Mouse (Mus musculus): Measurements from ENCODE around the gene Gsdma3. TPM values are rescaled to one million over a fixed set of nuclear protein-coding genes. Genes with fewer than 3 reads are reported as not detected.

Gsdma3 gene
- not detected in 2 replicates for polyA plus RNA-seq (2012; rRNA removed)

GRCm38 (mm10) chr11:98625611-98626410 is at the start of gene Gsdma3, which contains the start of gene Gm12355:
TSS of gene Gsdma3 (plus strand) at chr11:98626360.
TSS of gene Gm12355 (minus strand) at chr11:98625661.

DNA sequence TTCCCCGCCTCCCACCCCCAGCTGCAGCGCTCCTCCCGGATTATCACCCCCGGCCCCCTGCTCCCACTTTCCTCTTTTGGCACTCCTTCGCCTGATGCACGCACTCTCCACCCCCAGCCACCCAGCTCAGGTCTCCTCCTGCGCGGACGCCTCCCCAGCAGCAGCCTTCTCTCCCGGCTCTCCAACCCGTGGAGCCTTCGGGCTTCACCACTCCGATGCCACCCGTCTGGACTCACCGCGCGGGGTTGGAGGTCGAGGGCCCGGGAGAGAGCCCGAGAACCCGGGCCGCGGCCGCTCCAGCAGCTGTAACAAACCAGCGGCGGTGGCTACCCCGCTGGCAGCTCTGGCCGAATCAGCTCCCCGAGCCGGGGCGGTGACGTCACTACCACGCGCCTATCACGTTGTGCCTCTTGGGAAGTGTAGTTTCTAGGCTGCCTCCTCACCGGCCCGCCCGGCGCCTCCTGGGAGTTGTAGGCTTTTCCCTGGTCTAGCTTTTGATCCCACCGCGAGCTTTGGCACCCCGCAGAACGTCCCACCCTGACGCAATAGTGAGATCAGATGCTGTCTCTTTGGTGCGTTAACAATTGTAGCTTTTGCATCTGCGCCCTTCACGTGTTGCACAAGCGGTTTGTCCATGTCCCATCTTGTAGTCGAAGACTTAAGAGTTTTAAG is 39.1 kb upstream of the Gsdma3 start, which contains the start of gene Ormdl3:
TSS of gene Ormdl3 (minus strand) at position 477 of the 672 bp plus-strand sequence.

GRCm38 (mm10) chr11:98597991-98598390 is 28.2 kb upstream of the Gsdma3 start, which contains the start of gene Lrrc3c:
TSS of gene Lrrc3c (plus strand) at chr11:98598291.

DNA sequence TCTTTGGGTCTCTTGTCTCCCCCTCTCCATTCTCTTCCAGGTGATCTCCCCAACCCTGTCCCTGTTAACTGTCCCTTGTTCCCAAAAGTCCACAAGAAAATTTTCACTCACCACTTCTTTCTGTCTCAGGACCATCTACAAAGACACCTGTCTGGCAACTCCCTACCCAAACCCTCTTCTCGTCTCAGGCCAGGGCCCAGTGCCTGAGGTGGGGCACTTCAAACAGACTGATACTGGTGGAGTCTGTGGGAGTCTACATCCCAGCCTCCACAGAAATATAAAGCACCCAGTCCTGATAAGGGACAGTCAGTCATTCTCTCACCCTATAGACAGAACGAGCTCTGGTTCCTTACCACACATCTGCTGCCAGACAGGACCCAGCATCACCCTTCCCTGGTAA is 20.3 kb downstream of the Gsdma3 start, which contains the start of gene Gsdma2:
TSS of gene Gsdma2 (plus strand) at position 301 of the 400 bp plus-strand sequence.

DNA sequence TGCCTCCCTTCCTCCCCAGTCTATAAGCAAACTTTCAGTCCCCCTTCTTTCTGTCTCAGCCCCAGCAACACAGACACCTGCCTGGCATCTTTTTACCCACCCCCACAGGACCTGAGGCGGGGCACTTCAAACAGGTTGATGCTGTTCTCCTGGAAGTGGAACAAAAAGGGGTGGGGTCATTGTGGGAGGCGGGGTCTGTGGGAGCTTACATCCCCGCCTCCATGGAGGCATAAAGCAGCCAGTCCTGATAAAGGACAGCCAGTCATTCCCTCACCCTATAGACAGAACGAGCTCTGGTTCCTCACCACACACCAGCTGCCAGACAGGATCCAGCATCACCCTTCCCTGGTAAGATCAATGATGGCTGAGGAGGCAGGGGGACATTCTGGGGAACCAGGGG is 37.9 kb downstream of the Gsdma3 start, which contains the start of gene Gsdma:
TSS of gene Gsdma (plus strand) at position 261 of the 400 bp plus-strand sequence.

DNA sequence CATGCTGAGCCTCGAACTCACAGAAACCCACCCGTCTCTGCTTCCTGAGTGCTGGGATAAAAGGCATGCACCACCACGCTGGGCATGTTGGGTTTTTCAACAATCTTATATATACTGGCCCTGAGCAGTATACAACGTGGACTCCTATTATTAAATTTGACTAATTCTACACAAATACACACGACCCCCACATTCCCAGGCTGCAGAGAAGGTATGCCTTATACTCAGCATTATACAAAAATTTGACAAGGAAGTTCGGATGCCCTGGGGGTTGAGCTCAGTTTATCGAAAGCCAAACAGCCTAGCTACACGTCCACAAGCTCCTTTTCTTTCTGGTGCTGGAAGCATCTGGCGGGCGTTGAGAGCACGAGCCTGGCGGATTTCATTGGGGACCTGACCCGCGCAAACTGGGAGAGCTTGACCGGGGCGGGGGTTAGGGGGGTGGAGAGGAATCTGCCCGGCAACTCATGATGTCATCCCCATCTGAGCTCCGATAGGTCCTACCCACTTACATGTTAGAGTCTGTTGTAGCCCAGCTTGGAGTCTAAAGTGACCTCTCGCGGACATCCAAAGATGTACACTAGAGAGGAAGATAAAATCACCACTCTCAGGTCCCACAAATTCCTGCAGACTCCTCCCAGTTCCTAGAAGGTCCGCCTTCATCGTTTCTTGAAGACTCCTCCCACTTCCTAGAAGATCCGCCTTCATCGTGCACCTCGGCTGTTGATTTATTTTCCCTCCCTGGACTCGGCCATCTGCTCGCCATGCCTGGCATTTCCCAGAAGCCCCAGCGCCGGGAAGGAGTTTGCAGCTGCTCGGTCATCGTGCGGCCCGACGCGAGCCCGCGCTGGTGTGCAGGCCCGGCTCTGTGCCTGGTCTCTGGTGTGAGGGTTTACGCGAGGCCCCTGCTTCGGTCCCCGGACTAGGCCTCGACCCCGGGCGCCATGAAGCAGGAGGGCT is 55.9 kb downstream of the Gsdma3 start, which contains the start of gene Psmd3:
TSS of gene Psmd3 (plus strand) at position 769 of the 960 bp plus-strand sequence.

Other genes with a start within 250 kb of the Gsdma3 start
- 0.31 and 3.6 TPM in 2 replicates for gene Tcap, start 242.5 kb upstream of the Gsdma3 start, polyA plus RNA-seq (2012; rRNA removed)
- 1.5 and 1.6 TPM in 2 replicates for gene Pnmt, start 239.9 kb upstream of the Gsdma3 start, polyA plus RNA-seq (2012; rRNA removed)
- gene Pgap3, start 225.9 kb upstream of the Gsdma3 start, polyA plus RNA-seq (2012; rRNA removed) = 10.6 and 11.1 TPM in 2 replicates
- gene Erbb2, start 213.9 kb upstream of the Gsdma3 start, polyA plus RNA-seq (2012; rRNA removed) = 4.1 and 4.2 TPM in 2 replicates
- gene Mien1, start 187.4 kb upstream of the Gsdma3 start, polyA plus RNA-seq (2012; rRNA removed) = 186 and 206 TPM in 2 replicates
- gene Grb7, start 180.0 kb upstream of the Gsdma3 start, polyA plus RNA-seq (2012; rRNA removed) = 1.9 and 2.1 TPM in 2 replicates
- 0.08 and 0.10 TPM in 2 replicates for gene Ikzf3, start 80.3 kb upstream of the Gsdma3 start, polyA plus RNA-seq (2012; rRNA removed)
- gene Zpbp2, start 75.3 kb upstream of the Gsdma3 start, polyA plus RNA-seq (2012; rRNA removed) = 0.11 and 0.23 TPM in 2 replicates
- gene Ormdl3, start 39.0 kb upstream of the Gsdma3 start, polyA plus RNA-seq (2012; rRNA removed) = 105 and 111 TPM in 2 replicates
- not detected in 2 replicates for gene Lrrc3c, start 28.1 kb upstream of the Gsdma3 start, polyA plus RNA-seq (2012; rRNA removed)
- 0.23 and 0.32 TPM in 2 replicates for gene Gm12355, start 699 bp upstream of the Gsdma3 start, polyA plus RNA-seq (2012; rRNA removed)
- not detected in 2 replicates for gene Gsdma2, start 20.4 kb downstream of the Gsdma3 start, polyA plus RNA-seq (2012; rRNA removed)
- gene Gsdma, start 38.0 kb downstream of the Gsdma3 start, polyA plus RNA-seq (2012; rRNA removed) = 0.01 TPM in 1 of 2 replicates, not detected in the other
- gene Psmd3, start 56.2 kb downstream of the Gsdma3 start, polyA plus RNA-seq (2012; rRNA removed) = 177 and 191 TPM in 2 replicates
- gene Csf3, start 74.9 kb downstream of the Gsdma3 start, polyA plus RNA-seq (2012; rRNA removed) = not detected in 2 replicates
- 119 and 126 TPM in 2 replicates for gene Med24, start 103.1 kb downstream of the Gsdma3 start, polyA plus RNA-seq (2012; rRNA removed)
- 1,068 and 1,110 TPM in 2 replicates for gene Thra, start 114.3 kb downstream of the Gsdma3 start, polyA plus RNA-seq (2012; rRNA removed)
- gene Nr1d1, start 149.0 kb downstream of the Gsdma3 start, polyA plus RNA-seq (2012; rRNA removed) = 4.5 and 5.2 TPM in 2 replicates
- 94.0 and 95.7 TPM in 2 replicates for gene Msl1, start 169.2 kb downstream of the Gsdma3 start, polyA plus RNA-seq (2012; rRNA removed)
- 51.0 and 55.2 TPM in 2 replicates for gene Casc3, start 178.5 kb downstream of the Gsdma3 start, polyA plus RNA-seq (2012; rRNA removed)
- 50.2 and 56.1 TPM in 2 replicates for gene Rapgefl1, start 210.4 kb downstream of the Gsdma3 start, polyA plus RNA-seq (2012; rRNA removed)
- gene Wipf2, start 237.3 kb downstream of the Gsdma3 start, polyA plus RNA-seq (2012; rRNA removed) = 9.4 and 10.4 TPM in 2 replicates

All from central nervous system, embryonic 18 days (tissue).